Mouse (Mus musculus) heart, postnatal 4 days (tissue): ENCODE results near the gene Wap. TPM values are rescaled to one million over a fixed set of nuclear protein-coding genes. Genes with fewer than 3 reads are reported as not detected.

ENCODE experiments used
- DNase-seq: peaks from one replicate; pipeline ENCODE4 v3.0.0; 2021
- total RNA-seq, 2 experiments: library from RNA; stranded (reverse); gene quantifications; 2 replicates each; pipeline ENCODE4 v1.2.3; 2021

The Wap gene
- total RNA-seq, 2 experiments from 2014 or later: not detected

DNA sequence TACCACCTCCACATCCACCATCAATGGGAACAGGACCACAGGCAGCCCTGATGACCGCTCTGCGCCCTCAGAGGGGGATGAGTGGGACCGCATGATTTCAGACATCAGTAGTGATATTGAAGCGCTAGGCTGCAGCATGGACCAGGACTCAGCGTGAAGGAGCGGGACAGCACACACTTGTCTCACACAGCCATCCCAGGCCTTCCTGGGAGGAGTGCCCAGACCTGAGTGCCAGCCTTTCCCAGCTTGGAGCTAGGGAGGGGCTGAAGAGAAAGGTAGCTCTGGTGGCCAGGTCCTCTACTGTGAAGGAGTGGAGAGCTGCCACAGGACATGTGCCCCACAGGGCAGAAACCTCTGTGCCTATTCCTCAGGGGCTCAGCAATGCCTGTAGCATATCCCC lies 42.2 kb downstream of the Wap start:
- no peak for DNase-seq

DNA sequence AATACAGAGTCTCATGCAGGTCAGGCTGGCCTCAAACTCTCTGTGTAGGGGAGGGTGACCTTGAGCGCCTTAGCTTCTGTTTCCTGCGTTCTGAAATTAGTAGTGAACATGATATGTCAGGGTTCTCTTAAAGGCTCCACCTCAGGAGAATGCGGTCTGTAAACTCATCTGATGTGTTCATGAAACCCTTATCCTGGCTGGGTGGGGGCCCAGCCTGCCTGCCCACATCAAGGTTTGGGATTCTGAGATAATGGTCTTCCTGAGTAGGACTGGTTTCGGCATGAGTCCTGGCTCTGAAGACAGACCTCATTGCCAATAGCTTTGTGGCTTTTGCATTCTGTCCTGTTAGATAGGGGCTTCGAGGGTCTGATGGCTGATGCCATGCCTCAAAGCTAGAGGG lies 43.1 kb downstream of the Wap start:
- no peak for DNase-seq

DNA sequence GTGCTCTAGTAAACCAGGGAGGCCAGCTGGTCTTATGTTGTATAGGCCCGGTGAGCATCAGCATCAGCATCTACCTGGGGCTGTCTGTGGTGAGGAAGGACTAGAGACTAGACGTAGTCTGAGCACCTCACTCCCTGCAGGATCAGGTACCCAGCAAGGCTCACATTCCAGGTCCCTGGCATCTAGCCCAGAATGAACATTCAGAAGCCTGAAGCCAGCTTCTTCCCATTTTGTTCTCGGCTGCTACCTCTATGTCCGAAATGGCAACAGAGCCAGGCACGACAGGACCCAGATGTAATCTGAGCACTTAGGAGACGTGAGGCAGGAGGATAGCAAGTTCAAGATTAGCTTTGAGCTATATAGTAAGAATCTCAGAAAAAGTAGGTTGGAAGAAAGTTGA lies 43.6 kb downstream of the Wap start:
- no peak for DNase-seq

DNA sequence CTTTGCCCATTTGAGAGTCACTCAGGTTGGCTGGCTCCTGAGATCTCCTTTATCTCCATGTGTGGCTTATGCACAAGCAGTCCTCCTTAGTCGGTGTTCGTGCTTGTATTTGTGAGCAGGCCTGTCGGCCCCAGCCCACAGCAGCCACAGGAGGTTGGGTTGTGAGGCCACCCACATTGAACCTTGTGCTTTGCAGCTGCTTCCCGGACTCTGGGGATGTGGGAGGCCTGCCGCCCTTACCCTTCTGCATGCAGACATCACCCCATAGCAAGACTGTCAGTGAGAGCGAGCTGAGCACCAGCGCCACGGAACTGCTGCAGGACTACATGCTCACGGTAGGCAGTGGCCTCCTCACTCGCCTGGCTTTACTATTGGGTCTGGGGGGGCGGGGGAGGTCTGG lies 45.0 kb downstream of the Wap start:
- DNase-seq: no peak

DNA sequence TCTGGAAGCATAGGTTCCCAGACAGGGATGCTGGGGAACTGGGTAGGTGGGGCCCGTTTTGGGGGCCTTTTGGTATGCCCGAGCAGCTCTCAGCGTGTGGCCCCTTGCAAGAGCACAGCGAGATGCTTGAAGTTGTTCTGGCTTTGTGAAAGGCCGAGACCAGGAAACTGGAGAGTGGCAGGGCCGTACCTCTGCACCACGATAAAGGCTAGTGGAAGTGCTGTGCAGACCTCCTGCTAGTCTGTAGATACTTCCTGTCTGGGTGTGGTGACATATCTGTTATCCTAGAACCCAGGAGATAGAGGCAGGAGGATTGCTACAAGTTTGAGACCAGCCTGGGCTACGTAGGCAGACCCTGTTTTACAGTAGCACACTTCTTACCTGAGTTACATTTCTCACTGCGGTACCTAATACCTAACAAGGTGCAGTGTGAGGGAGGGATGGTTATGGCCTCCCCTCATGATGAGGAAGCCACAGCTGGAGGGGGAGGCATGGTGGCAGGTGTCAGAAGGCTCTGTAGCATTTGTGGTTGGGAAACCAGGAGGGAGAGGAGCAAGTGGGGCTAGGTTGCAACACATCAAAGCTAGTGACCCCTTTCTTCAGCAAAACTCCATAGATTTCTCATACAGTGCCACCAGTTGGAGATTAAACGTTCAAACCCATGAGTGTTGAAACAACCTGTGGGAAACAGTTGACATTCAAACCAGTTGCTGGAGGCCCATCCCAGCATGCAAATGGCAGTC lies 47.3 kb downstream of the Wap start:
- DNase-seq: no peak

DNA sequence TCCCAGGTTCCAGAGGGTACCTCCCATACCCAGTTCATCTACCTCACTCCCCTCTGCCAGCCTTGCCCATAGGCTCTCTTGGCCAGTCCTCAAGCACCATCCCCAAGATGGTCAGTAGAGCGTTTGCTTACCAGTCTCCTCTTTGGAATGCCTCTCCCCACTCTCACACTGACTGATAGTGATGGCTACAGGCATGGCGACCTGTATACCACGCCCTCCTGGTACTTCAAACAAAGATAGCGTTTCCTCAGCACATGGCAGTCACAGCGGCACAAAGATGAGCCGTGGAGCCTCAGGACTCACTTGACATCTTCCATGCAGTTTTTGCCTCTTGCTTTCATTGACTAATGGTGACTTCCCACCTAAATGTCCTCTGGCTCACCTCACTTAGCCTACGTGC lies 48.6 kb downstream of the Wap start:
- no peak for DNase-seq

DNA sequence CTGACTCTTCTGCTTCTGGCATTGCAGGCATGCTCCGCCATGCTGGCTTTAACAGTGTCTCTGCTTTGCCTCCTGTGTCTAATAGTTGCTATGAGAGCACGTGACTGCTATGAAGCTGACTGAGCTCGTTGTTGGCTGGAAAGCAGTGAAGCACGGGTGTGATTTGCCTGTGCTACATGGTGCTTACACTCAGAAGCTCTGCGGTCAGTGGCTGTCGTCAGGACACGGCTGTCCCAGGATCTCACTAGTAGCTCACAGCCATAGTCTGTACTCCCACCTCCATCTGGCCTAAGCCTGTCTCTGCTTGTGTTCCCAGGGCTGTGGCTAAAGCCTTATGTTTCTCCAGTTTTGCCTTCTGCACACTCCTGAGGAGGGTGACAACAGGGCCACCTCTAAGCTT lies 50.1 kb downstream of the Wap start:
- DNase-seq: no peak

DNA sequence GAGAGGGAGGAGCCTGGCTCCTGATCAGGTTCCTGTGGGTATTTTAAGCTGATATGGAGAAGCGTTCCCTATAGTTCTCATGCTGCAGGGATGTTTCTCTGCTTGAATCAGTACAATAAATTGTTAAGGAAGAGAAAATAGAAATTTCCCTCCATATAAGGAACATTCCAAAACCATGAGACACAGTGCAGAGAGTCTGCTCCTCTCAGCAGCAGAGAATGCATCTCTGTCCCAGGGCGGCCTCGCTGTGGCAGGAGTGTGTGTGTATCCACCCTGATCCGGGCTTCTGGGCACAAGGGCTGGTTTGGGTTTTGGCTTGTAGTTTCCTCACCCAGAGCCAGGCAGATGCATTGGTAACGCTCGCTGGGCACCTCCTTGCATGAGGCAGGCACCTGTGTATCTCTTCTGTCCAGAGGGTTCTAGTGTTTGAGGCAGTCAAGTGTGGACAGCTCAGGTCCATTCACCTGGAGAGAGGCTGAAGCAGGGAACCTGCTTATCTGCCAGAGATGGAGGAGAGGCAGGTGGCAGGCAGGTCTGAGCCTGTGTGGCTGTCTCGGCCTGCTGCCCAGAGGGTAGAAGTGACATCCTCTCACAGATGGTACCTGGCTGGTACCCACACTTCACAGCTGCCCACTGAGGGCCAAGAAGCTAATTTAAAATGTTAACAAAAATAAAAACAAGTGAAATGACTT lies 51.0 kb downstream of the Wap start:
- no peak for DNase-seq

DNA sequence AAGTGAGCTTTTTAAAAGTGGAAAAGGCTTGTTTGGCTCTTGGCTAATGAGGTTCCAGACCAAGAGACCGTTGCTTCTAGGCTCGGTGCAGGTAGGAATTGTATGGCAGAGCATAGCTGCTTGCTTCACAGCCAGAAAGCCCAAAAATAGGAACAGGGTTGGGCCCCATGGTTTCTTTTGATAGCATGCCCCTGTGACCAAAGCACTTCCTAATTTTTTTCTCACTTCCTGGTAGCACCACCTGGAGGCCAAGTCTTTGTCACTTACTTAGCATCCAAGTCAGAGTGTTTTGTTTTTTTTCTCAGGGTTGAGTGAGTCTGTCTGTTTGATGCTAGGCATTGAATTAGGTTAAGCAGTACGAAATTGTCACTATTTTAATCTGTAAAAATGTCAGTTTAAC lies 51.8 kb downstream of the Wap start:
- DNase-seq: no peak

DNA sequence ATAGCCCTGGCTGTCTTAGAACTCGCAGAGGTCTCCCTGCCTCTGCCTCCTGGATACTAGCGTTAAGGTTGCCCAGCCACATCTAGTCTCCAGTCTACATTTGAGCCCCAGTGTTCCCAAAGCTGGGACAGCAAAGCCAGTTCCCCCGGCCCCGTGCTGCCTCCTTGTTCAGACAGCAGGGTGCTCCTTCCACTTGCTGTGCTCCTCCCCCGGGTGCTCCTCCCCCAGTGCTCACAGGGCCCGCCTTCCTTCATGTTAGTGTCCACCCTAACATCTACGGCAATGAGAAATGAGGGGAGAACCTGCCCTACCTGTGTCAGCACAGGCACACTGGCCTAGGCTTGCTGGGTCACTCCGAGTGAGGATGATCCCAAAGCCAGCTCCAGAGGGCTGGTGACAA lies 52.7 kb downstream of the Wap start:
- no peak for DNase-seq

Other genes starting within 250 kb of the Wap start
- 10 to 100 TPM; 46.8 to 49.1 TPM for gene Zmiz2, start 249.6 kb downstream of the Wap start, total RNA-seq
- gene Ppia, start 223.2 kb downstream of the Wap start, total RNA-seq: 1,000 to 10,000 TPM; 1,521 to 1,568 TPM
- 100 to 1,000 TPM; 125 to 126 TPM for gene H2afv, start 194.2 kb downstream of the Wap start, total RNA-seq
- gene Purb, start 162.7 kb downstream of the Wap start, total RNA-seq: 10 to 100 TPM; 81.8 to 84.6 TPM
- 1 to 10 TPM; 1.2 to 1.4 TPM for gene Myo1g, start 117.7 kb downstream of the Wap start, total RNA-seq
- gene Ccm2, start 91.8 kb downstream of the Wap start, total RNA-seq: 10 to 100 TPM; 31.8 to 34.1 TPM
- gene Nacad, start 32.6 kb downstream of the Wap start, total RNA-seq: 1 to 10 TPM; 1.7 to 2.5 TPM
- gene Tbrg4, start 12.6 kb downstream of the Wap start, total RNA-seq: 100 to 1,000 TPM; 105 to 108 TPM
- 1 to 10 TPM; 3.6 to 3.7 TPM for gene Ramp3, start 19.9 kb upstream of the Wap start, total RNA-seq
- gene Gm11983, start 199.0 kb upstream of the Wap start, total RNA-seq: not detected